Mouse (Mus musculus) megakaryocyte, adult 5-6 weeks (primary cell): ENCODE measurements around the gene Rassf1. TPM values are rescaled to one million over a fixed set of nuclear protein-coding genes. Genes with fewer than 3 reads are reported as not detected.
"Not testable (repeated sequence)": the region's sequence is repeated elsewhere in the genome, so short reads cannot be mapped to it uniquely, and the experiment has no call there.

ENCODE experiments used
- ATAC-seq: 2 replicates; pipeline ENCODE4 v1.8.0; 2016; ENCODE audit warnings: mild to moderate bottlenecking, inconsistent platforms; ENCODE audit not compliant: poor library complexity, severe bottlenecking
- total RNA-seq, 2 experiments: library from RNA; stranded (forward) in 1 of 2; stranded (reverse) in 1 of 2; fragments of 153-499, 151-499 nt in 1 of 2; fragments of 221-1000, 200-1000 nt in 1 of 2; gene quantifications; 2 replicates each; pipeline versions ENCODE4 v1.2.3 to v1.2.4; 2015 to 2017

Gene Rassf1
- total RNA-seq, 2 experiments from 2014 or later: 34.3 to 57.3 TPM

GRCm38 (mm10) chr9:107554319-107554825 lies 3.0 kb downstream of the Rassf1 start:
- peak; percentile 78 for ATAC-seq

DNA sequence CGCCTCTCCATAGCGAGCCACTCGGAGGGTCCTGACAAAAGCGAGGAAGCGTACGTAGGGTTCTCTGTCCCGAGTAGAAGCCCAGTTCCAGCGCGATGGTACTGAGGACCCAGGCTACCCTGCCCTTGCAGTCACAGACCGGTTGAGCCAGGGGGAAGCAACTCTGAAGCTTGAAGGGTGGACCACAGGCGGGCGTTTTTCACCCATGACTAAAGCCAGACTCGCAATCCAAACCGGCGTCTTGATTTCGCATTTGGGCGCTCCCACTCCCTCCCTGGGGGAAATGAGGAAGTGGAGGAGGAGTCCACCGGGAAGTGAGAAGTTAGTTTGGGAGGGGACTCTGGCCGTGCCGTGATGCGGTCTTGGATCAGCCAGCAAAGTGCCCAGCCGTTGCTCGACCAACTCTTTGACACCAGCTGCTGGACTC lies 3.7 kb downstream of the Rassf1 start:
- peak; percentile 31 for ATAC-seq

DNA sequence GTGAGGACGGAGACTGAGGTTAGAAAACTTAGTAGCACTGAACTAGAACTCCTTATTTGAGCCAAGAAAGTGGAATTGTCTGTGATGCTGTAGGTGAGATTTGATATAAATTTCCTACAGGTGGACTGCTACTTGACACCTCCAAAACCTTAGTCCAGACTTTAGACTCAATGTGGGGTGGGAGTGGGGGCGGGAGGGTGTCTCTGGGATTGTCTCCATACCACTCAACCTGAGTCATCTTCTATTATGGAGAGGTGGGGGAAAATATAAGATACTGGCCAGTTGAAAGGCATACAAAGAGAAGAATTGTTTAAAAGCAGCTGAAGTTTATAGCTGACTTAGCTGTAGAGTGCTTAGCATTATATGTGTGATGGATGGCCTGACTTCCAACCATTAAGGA lies 4.3 kb downstream of the Rassf1 start:
- no peak for ATAC-seq

DNA sequence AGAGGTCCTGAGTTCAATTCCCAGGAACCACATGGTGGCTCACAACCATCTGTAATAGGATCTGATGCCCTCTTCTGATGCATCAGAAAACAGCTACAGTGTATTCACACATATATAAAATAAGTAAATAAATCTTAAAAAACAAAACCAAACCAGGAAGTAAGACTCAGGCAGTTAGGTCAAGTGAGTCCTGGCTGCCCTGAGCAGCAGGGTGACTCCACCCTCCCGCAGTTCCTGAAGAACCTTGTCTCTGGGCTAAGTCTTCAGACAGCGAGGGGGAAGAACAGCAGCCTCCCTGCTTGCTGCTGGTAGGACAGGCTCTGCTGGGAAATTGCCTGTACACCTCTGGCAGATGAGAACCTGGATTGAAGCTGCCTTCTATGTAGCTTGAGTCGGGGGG lies 5.0 kb downstream of the Rassf1 start:
- peak; percentile 17; the same call in 1 of the 2 replicates for ATAC-seq

GRCm38 (mm10) chr9:107563029-107563581 lies 11.8 kb downstream of the Rassf1 start, which contains the start of gene Tusc2:
Gene Tusc2, plus strand, starts transcription at chr9:107563255.
- peak; percentile 98 for ATAC-seq

GRCm38 (mm10) chr9:107565556-107565955 lies 14.2 kb downstream of the Rassf1 start:
- ATAC-seq: not testable (repeated sequence)

DNA sequence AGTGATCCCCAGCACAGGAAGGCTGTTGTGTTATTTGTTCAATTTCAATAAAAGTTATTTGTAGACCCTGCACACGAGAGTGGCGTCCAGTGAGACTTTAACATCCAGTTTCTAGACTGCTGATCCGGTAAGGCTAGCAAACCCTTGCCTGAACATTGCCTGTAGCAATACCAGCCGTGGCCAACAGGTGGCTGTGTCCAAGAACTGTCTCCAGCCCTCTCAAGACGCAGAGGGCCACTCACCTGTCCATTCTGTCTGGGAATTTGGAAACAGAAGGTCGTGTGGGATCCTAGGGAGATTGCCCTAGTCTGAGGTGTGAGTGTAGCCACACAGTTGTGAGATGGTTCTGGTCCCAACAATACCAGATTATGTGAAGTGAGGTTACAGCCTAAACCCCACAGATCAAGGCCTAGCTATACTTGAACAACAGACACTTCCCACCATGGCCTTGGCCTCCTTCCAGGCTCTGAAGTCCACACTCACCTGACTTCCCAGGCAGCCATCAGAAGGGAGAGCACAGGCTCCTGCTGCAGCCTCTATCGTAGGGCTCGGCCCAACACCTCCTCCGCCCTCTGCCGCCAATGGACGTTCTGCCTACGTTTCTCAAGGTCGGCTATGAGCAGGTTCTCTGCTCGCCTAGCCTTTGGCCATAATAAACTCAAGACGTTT lies 14.8 kb downstream of the Rassf1 start:
- peak; percentile 28; the same call in 1 of the 2 replicates for ATAC-seq

DNA sequence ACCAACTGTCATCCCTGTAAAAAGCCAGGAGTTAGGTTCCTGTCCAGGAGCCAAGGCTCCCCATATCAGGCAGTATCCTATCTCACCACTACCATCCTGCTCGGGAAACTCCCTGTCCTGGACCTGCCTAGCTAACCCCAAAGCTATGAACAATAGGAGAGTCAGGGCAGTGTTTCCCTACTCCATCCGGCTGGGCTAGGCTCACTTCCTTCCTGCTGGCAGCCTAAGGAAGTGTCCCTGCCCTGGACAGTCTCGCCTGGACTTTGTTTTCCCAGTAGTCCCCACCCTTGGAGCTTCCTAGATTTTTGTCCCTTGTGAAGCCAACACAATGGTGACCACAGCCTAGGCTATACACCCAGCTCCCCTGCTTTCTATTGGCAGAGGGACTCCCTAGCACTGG lies 15.5 kb downstream of the Rassf1 start:
- ATAC-seq: no peak

- ATAC-seq: no peak
Measured at GRCm38 (mm10) chr9:107567702-107568319, 16.5 kb downstream of the Rassf1 start, which contains the start of gene Hyal2. Gene Hyal2, plus strand, starts transcription at chr9:107567945.

- peak; percentile 81 for ATAC-seq
Measured at GRCm38 (mm10) chr9:107568331-107569261, 17.2 kb downstream of the Rassf1 start.

GRCm38 (mm10) chr9:107569270-107569669 lies 17.9 kb downstream of the Rassf1 start:
- peak; percentile 20 for ATAC-seq

DNA sequence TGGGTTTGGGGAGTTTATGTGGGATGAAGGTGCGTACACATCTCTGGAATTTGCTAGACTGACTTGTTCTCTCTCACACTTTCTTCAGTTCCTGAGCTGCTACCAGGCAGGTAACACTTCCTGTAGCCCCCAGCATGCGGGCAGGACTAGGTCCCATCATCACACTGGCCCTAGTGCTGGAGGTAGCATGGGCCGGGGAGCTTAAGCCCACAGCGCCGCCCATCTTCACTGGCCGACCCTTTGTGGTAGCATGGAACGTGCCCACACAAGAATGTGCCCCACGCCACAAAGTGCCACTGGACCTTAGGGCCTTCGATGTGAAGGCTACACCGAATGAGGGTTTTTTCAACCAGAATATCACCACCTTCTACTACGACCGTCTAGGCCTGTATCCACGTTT lies 18.7 kb downstream of the Rassf1 start:
- ATAC-seq: no peak

DNA sequence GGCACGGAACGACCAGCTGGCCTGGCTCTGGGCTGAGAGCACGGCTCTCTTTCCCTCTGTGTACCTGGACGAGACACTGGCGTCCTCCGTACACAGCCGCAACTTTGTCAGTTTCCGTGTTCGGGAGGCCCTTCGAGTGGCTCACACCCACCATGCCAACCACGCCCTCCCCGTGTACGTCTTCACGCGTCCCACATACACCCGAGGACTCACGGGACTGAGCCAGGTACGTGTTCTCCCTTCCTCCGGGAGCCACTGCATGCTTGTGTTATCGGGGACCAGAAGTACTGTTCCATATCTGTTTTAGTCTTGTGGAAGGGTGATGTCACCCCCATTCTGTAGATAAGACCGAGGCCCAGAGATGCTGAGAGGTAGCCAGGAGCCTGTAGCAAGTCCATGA lies 19.5 kb downstream of the Rassf1 start:
- no peak for ATAC-seq

DNA sequence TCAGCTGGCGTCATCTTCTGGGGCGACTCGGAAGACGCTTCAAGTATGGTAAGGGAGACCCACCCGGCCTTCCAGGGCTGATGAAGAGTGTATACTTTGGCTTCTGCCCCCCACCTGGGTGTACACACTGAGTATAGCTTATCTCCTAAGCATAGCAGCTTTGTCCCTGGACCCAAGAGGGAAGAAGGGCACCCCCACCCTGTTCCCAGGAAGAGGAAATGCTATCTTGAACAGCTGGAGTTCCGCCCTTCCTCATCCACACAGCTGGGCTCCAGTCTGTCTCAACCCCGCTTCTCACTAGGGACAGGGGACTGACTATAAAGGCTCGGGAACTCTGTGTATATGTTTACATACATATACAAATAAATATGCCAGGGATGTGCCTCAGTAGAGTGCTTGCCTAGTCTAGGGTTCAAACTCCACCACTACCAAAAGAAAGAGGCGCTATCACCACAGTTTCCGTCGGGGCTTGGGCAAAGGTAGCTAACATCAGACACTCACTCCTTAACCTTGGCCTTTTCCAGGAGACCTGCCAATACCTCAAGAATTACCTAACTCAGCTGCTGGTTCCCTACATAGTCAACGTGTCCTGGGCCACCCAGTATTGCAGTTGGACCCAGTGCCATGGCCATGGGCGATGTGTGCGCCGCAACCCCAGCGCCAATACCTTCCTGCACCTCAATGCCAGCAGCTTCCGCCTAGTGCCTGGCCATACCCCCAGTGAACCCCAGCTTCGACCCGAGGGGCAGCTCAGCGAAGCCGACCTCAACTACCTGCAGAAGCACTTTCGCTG lies 20.4 kb downstream of the Rassf1 start:
- no peak for ATAC-seq

DNA sequence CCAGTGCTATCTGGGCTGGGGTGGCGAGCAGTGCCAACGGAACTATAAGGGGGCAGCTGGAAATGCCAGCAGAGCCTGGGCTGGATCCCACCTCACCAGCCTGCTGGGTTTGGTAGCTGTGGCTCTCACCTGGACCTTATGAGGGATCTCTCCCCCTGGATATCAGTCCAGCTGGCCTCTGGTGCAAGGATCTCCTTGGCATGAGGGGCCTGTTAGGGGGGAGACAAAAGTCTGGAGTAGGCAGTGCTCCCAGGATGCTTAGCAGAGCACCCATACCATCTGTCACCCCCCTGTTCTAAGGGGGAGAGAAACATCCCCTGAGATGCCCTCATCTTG lies 20.9 kb downstream of the Rassf1 start:
- no peak for ATAC-seq

DNA sequence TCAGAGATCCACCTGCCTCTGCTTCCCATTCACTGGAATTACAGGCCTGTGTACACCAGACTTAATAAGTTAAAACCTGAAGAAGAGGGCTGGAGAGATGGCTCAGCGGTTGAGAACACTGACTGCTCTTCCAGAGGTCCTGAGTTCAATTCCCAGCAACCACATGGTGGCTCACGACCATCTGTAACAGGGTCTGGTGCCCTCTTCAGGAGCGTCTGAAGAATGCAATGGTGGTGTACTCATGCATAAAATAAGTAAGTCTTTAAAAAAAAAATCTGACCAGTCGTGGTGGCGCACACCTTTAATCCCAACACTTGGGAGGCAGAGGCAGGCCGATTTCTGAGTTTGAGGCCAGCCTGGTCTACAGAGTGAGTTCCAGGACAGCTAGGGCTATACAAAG lies 22.4 kb downstream of the Rassf1 start:
- not testable (repeated sequence) for ATAC-seq

GRCm38 (mm10) chr9:107575579-107576356 lies 24.4 kb downstream of the Rassf1 start:
- ATAC-seq: no peak

DNA sequence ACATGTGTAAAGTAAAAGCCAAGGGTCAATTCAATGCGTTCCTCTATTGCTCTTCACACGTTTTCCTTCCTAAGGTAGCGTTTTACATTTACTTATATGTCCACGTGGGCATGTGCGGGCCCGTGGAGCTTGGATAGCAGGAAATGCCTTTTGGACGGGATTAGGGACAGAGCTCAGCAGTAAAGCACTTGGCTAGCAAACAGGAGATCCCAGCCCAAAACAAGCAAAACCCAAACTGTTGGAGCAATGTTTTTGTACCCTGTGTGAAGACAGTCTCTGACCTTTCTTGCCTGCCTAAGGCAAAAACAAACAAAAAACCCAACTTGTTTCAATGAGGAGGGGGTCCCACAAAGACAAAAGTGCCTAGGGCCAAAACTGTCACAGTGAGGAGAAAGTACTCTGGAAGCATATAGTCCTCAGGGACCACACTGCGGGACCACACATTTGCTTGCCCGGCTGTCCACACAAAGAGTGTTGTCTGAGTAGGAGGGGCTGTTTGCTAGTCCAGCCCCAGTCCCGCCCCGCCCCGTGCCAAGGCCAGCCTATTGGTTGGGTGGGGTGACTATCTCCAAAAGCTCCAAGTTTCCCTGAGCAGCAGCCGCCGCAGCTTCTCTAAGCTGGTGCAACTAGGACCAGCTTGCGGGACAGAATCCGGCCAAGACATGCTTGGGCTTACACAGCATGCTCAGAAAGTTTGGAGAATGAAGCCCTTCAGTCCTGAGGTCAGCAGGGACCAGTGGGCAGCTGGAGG lies 25.2 kb downstream of the Rassf1 start, which contains the start of gene Hyal1:
Gene Hyal1 (plus strand): TSS at position 571 of the 751 bp plus-strand sequence.
- ATAC-seq: peak; percentile 46
